In the genomic region with DNA sequence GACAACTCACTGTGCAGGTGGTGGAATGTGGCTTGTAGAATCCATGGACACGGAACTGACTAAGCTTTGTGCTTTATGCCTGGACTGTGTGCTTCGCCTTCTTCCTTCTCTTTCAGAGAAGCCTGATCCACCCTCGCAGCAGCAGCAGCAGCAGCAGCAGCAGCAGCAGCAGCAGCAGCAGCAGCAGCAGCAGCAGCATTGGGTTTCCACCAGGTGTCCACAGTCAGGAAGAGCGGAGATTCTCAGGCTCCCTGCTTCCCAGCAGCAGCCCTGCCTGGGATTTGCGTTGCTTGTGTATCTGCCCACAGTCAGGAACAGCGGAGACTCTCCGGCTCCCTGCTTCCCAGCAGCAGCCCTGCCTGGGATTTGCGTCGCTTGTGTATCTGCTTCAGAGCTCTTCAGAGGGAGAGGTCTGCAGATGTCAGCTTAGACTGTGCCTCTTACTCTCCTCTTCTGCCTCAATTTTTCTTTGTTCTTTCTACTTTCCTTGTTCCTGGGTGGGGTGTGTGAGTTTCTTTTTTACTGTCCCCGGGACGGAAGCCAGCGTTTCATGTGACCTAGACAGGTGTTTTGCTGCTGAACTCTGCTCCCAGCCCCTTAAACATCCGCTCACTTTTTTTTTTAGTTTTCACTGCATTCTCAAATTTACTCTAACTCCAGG, we compare ENCODE assay signal across 9 mouse cellular contexts.
DNase-seq lines count a peak whose midpoint lies in the region; ATAC-seq lines count a peak whose summit lies in the region.
"Had no signal": no experiment of that assay in that cellular context is flagged by ENCODE, and none has a peak within 500 bp of the region (broad histone marks: within the 10 kb centered on the region; RNA-seq: fewer than 3 reads in every experiment).

No protein-coding gene starts in this region.

- H3K36me3 ChIP-seq in kidney, embryonic 16.5 days (ENCODE audit: insufficient read depth, low read length) = no peaks in the 10 kb centered on the region
- no peaks in the 10 kb centered on the region for H3K36me3 ChIP-seq in hindbrain, embryonic 12.5 days
- H3K36me3 ChIP-seq in midbrain, embryonic 14.5 days (ENCODE audit: control insufficient read depth, insufficient read depth, low read length) = no peaks in the 10 kb centered on the region

- peak overlapping the region; percentile 34 for H3K4me3 ChIP-seq in kidney, embryonic 16.5 days (ENCODE audit: low read length)
- no peak overlapping the region for H3K4me3 ChIP-seq in hindbrain, embryonic 12.5 days
- H3K4me3 ChIP-seq in midbrain, embryonic 14.5 days (replicated peaks; ENCODE audit: low read depth, low read length) = peak overlapping the region; percentile 16
- H3K4me3 ChIP-seq: megakaryocyte, embryonic 14.5 days had no signal

- no peak overlapping the region for H3K27ac ChIP-seq in kidney, embryonic 16.5 days (ENCODE audit: low read length)
- no peak overlapping the region for H3K27ac ChIP-seq in hindbrain, embryonic 12.5 days
- 0 out of 2 replicates have a peak overlapping the region, but pooled peaks have one; percentile 20 for H3K27ac ChIP-seq in midbrain, embryonic 14.5 days (replicated peaks; ENCODE audit: low read depth, low read length)

- 9% methylated on average over 13 of the region's 13 CpGs for WGBS in kidney, embryonic 16.5 days
- WGBS in hindbrain, embryonic 12.5 days = 19% methylated on average over 13 of the region's 13 CpGs
- 17% methylated on average over 13 of the region's 13 CpGs for WGBS in midbrain, embryonic 14.5 days

- peak overlapping the region; percentile 55 for H3K4me2 ChIP-seq in kidney, embryonic 16.5 days (replicated peaks; ENCODE audit: low read depth, low read length)
- H3K4me2 ChIP-seq in hindbrain, embryonic 12.5 days (replicated peaks) = peak overlapping the region; percentile 37
- peak overlapping the region; percentile 47 for H3K4me2 ChIP-seq in midbrain, embryonic 14.5 days (ENCODE audit: low read length)

- peak overlapping the region; percentile 58 for H3K9ac ChIP-seq in kidney, embryonic 16.5 days (replicated peaks; ENCODE audit: low read length)
- H3K9ac ChIP-seq in hindbrain, embryonic 12.5 days = 0 out of 2 replicates have a peak overlapping the region, but pooled peaks have one; percentile 27
- peak overlapping the region; percentile 36 for H3K9ac ChIP-seq in midbrain, embryonic 14.5 days (replicated peaks; ENCODE audit: low read length)

- peaks cover 12% of the 10 kb centered on the region for H3K27me3 ChIP-seq in kidney, embryonic 16.5 days (ENCODE audit: insufficient read depth, low read length)
- H3K27me3 ChIP-seq in hindbrain, embryonic 12.5 days = peaks cover 7% of the 10 kb centered on the region
- no peaks in the 10 kb centered on the region for H3K27me3 ChIP-seq in midbrain, embryonic 14.5 days (ENCODE audit: control insufficient read depth, insufficient read depth, low read length)

- DNase-seq in kidney, adult 8-10 months = no peak
- DNase-seq in R1 (ENCODE audit: low read depth, low spot score) = peak; percentile 75
- DNase-seq in midbrain, embryonic 14.5 days = peak; percentile 73
- peak; percentile 52 for DNase-seq in yolk sac, embryonic 10.5 days (ENCODE audit: low spot score)
- no peak for DNase-seq in cerebellum, adult 8-10 months
- no peak for DNase-seq in testis, postnatal 14 days (ENCODE audit: low spot score)

- H3K9me3 ChIP-seq in kidney, embryonic 16.5 days (ENCODE audit: low read length) = no peaks in the 10 kb centered on the region
- H3K9me3 ChIP-seq in hindbrain, embryonic 12.5 days (replicated peaks) = no peaks in the 10 kb centered on the region
- no peaks in the 10 kb centered on the region for H3K9me3 ChIP-seq in midbrain, embryonic 14.5 days (ENCODE audit: control insufficient read depth, low read length)
- H3K9me3 ChIP-seq: megakaryocyte, embryonic 14.5 days had no signal

- ATAC-seq in kidney, embryonic 16.5 days (ENCODE audit: low FRiP score, low TSS enrichment) = peak; percentile 64
- ATAC-seq in hindbrain, embryonic 12.5 days (ENCODE audit: low FRiP score) = no peak
- peak; percentile 47; the same call in 1 of the 2 replicates for ATAC-seq in midbrain, embryonic 14.5 days (ENCODE audit: low FRiP score, low TSS enrichment)

- H3K4me1 ChIP-seq in kidney, embryonic 16.5 days (ENCODE audit: insufficient read depth, low read length) = peaks cover 7% of the 10 kb centered on the region; the same call in 1 of the 2 replicates
- peaks cover 10% of the 10 kb centered on the region; the same call in 1 of the 2 replicates for H3K4me1 ChIP-seq in hindbrain, embryonic 12.5 days
- H3K4me1 ChIP-seq in midbrain, embryonic 14.5 days (ENCODE audit: control insufficient read depth, insufficient read depth, low read length) = no peaks in the 10 kb centered on the region

Comparison
In these comparisons a context has a peak if more than half of its experiments do, and no peak if none do; other contexts are left out.
1. DNase-seq: peak in R1 (single experiment), midbrain, embryonic 14.5 days (single experiment) and yolk sac, embryonic 10.5 days (single experiment); none in kidney, adult 8-10 months (0 of 2), cerebellum, adult 8-10 months (single experiment) and testis, postnatal 14 days (single experiment).
2. Peak in every context shown above with its lines, with median percentiles within 50 percentile points of each other: H3K4me2 ChIP-seq and H3K9ac ChIP-seq.